Mouse (Mus musculus) stomach, embryonic 15.5 days (tissue): ENCODE data around the gene Ubtf. TPM values are rescaled to one million over a fixed set of nuclear protein-coding genes. Genes with fewer than 3 reads are reported as not detected.
"Not testable (repeated sequence)": the region's sequence is repeated elsewhere in the genome, so short reads cannot be mapped to it uniquely, and the experiment has no call there.

ENCODE experiments used
- ATAC-seq: fragments of 200-750 bp; cut with Nextera tagmentation; 2 replicates; pipeline ENCODE4 v1.8.0; 2017; ENCODE audit warnings: low read depth, moderate number of reproducible peaks, moderate TSS enrichment; ENCODE audit not compliant: insufficient read depth, low FRiP score
- H3K27ac ChIP-seq: fragments of 300-500 bp; sonication (generic); 2 replicates; pipeline ENCODE4 v1.5.1; 2015; ENCODE audit warnings: mild to moderate bottlenecking, inconsistent platforms
- H3K27me3 ChIP-seq: fragments of 300-500 bp; sonication (generic); replicated peaks from 2 replicates; pipeline ENCODE4 v1.6.1; 2015; ENCODE audit warnings: inconsistent platforms
- H3K36me3 ChIP-seq: fragments of 300-500 bp; sonication (generic); 2 replicates; pipeline ENCODE4 v1.6.1; 2015; ENCODE audit warnings: inconsistent platforms
- H3K4me1 ChIP-seq: fragments of 300-500 bp; sonication (generic); 2 replicates; pipeline ENCODE4 v1.6.1; 2015; ENCODE audit warnings: inconsistent platforms
- H3K4me2 ChIP-seq: fragments of 300-500 bp; sonication (generic); 2 replicates; pipeline ENCODE4 v1.6.1; 2015; ENCODE audit warnings: mild to moderate bottlenecking, inconsistent platforms
- H3K4me3 ChIP-seq: fragments of 300-500 bp; sonication (generic); replicated peaks from 2 replicates; pipeline ENCODE4 v1.5.1; 2015; ENCODE audit warnings: inconsistent platforms
- H3K9ac ChIP-seq: fragments of 300-500 bp; sonication (generic); 2 replicates; pipeline ENCODE4 v1.6.1; 2015; ENCODE audit warnings: inconsistent platforms
- H3K9me3 ChIP-seq: fragments of 300-500 bp; sonication (generic); 2 replicates; pipeline ENCODE4 v1.6.1; 2016; ENCODE audit warnings: inconsistent platforms
- WGBS: fragments of 180-500 bp; shearing (Covaris S2); methylation state at CpG from one replicate; pipeline ENCODE4 v1.1.7; 2015; 5-methylcytosine and 5-hydroxymethylcytosine counted together
- polyA plus RNA-seq: library from polyadenylated mRNA; unstranded; fragments of >200 nt; fragmentation: Nextera tagmentation; extraction: Ambion mirVana; gene quantifications from 2 replicates; pipeline ENCODE4 v1.2.1, GENCODE M21; 2015

Gene Ubtf
- polyA plus RNA-seq, result 82.7 and 83.0 TPM in 2 replicates

GRCm38 (mm10) chr11:102319410-102319792 lies at the start of gene Ubtf:
TSS of gene Ubtf (minus strand) at chr11:102319742.
- peak within 1 kb of the TSS; percentile 97 for H3K4me3 ChIP-seq
- H3K27me3 ChIP-seq, result no peaks in the 10 kb centered on the region
- peaks cover 19% of the 10 kb centered on the region for H3K4me1 ChIP-seq
- peak within 1 kb of the TSS; percentile 100 for H3K9ac ChIP-seq
- H3K27ac ChIP-seq, result peak within 1 kb of the TSS; percentile 99
- peak within 1 kb of the TSS; percentile 92 for H3K4me2 ChIP-seq
- H3K36me3 ChIP-seq, result no peaks in the 10 kb centered on the region; the same call in 1 of the 2 replicates
- ATAC-seq, result peak; percentile 25
- WGBS, result 0% methylated on average over 25 of the region's 25 CpGs
- no peaks in the 10 kb centered on the region for H3K9me3 ChIP-seq

- 64% methylated on average over 4 of the region's 4 CpGs for WGBS
- Histone ChIP-seq H3K9me3 (no peaks in the 10 kb centered on the region), H3K27ac (no peak overlapping the region), H3K9ac (no peak overlapping the region), H3K4me1 (no peaks in the 10 kb centered on the region), H3K4me3 (no peak overlapping the region), H3K27me3 (no peaks in the 10 kb centered on the region), H3K36me3 (no peaks in the 10 kb centered on the region), H3K4me2 (no peak overlapping the region)
- ATAC-seq, result no peak
These were observed 49.7 kb upstream of the Ubtf start for GRCm38 (mm10) chr11:102369263-102369662.

- Histone ChIP-seq H3K4me1 (no peaks in the 10 kb centered on the region), H3K27ac (no peak overlapping the region), H3K36me3 (no peaks in the 10 kb centered on the region), H3K27me3 (no peaks in the 10 kb centered on the region), H3K4me2 (no peak overlapping the region), H3K4me3 (no peak overlapping the region), H3K9me3 (no peaks in the 10 kb centered on the region), H3K9ac (no peak overlapping the region)
- 75% methylated on average over 5 of the region's 5 CpGs for WGBS
- no peak for ATAC-seq
These were observed 48.8 kb upstream of the Ubtf start for GRCm38 (mm10) chr11:102368347-102368746.

- Histone ChIP-seq H3K27ac (no peak overlapping the region), H3K4me3 (no peak overlapping the region), H3K9me3 (no peaks in the 10 kb centered on the region), H3K4me1 (no peaks in the 10 kb centered on the region), H3K4me2 (no peak overlapping the region), H3K36me3 (no peaks in the 10 kb centered on the region), H3K9ac (no peak overlapping the region), H3K27me3 (no peaks in the 10 kb centered on the region)
- ATAC-seq, result no peak
- 71% methylated on average over 9 of the region's 9 CpGs for WGBS
These were observed 48.1 kb upstream of the Ubtf start for GRCm38 (mm10) chr11:102367504-102368280.

- not testable (repeated sequence) for H3K36me3 ChIP-seq, H3K9ac ChIP-seq, H3K27me3 ChIP-seq, H3K4me3 ChIP-seq, ATAC-seq, H3K4me1 ChIP-seq, H3K4me2 ChIP-seq, H3K9me3 ChIP-seq, H3K27ac ChIP-seq
- WGBS, result 79% methylated on average over 8 of the region's 8 CpGs
These were observed 46.6 kb upstream of the Ubtf start, which contains the start of gene Slc4a1 for GRCm38 (mm10) chr11:102366103-102366502. TSS of gene Slc4a1 (minus strand) at chr11:102366203.

GRCm38 (mm10) chr11:102365699-102366098 lies 46.2 kb upstream of the Ubtf start:
- H3K27ac ChIP-seq, result no peak overlapping the region
- 49% methylated on average over 4 of the region's 4 CpGs for WGBS
- H3K9me3 ChIP-seq, result no peaks in the 10 kb centered on the region
- no peak overlapping the region for H3K9ac ChIP-seq
- H3K4me1 ChIP-seq, result no peaks in the 10 kb centered on the region
- no peak overlapping the region for H3K4me2 ChIP-seq
- no peaks in the 10 kb centered on the region for H3K36me3 ChIP-seq
- H3K4me3 ChIP-seq, result no peak overlapping the region
- ATAC-seq, result no peak; the same call in 1 of the 2 replicates
- H3K27me3 ChIP-seq, result no peaks in the 10 kb centered on the region

GRCm38 (mm10) chr11:102364570-102365371 lies 45.2 kb upstream of the Ubtf start:
- Histone ChIP-seq H3K4me1 (no peaks in the 10 kb centered on the region), H3K27me3 (no peaks in the 10 kb centered on the region), H3K36me3 (no peaks in the 10 kb centered on the region), H3K4me2 (no peak overlapping the region), H3K9ac (no peak overlapping the region), H3K4me3 (no peak overlapping the region), H3K9me3 (no peaks in the 10 kb centered on the region), H3K27ac (no peak overlapping the region)
- 65% methylated on average over 14 of the region's 14 CpGs for WGBS
- ATAC-seq, result peak; percentile 89

GRCm38 (mm10) chr11:102363623-102364022 lies 44.1 kb upstream of the Ubtf start:
- Histone ChIP-seq H3K4me2 (no peak overlapping the region), H3K27me3 (no peaks in the 10 kb centered on the region), H3K9ac (no peak overlapping the region), H3K4me1 (no peaks in the 10 kb centered on the region), H3K27ac (no peak overlapping the region), H3K36me3 (no peaks in the 10 kb centered on the region), H3K9me3 (no peaks in the 10 kb centered on the region), H3K4me3 (no peak overlapping the region)
- peak; percentile 80 for ATAC-seq
- 32% methylated on average over 2 of the region's 2 CpGs for WGBS

- no peak for ATAC-seq
- Histone ChIP-seq H3K27ac (no peak overlapping the region), H3K4me3 (no peak overlapping the region), H3K4me2 (no peak overlapping the region), H3K36me3 (no peaks in the 10 kb centered on the region), H3K4me1 (no peaks in the 10 kb centered on the region), H3K9ac (no peak overlapping the region), H3K9me3 (no peaks in the 10 kb centered on the region), H3K27me3 (no peaks in the 10 kb centered on the region; the same call in 1 of the 2 replicates)
- 86% methylated on average over 8 of the region's 8 CpGs for WGBS
These were observed 42.4 kb upstream of the Ubtf start for GRCm38 (mm10) chr11:102361776-102362495.

- Histone ChIP-seq H3K9me3 (no peaks in the 10 kb centered on the region), H3K4me2 (no peak overlapping the region), H3K4me3 (no peak overlapping the region), H3K9ac (no peak overlapping the region), H3K36me3 (no peaks in the 10 kb centered on the region), H3K27me3 (no peaks in the 10 kb centered on the region; the same call in 1 of the 2 replicates), H3K4me1 (no peaks in the 10 kb centered on the region), H3K27ac (no peak overlapping the region)
- ATAC-seq, result no peak
- 66% methylated on average over 10 of the region's 10 CpGs for WGBS
These were observed 38.8 kb upstream of the Ubtf start for GRCm38 (mm10) chr11:102358365-102358764.

GRCm38 (mm10) chr11:102356636-102357350 lies 37.3 kb upstream of the Ubtf start:
- Histone ChIP-seq H3K4me1 (no peaks in the 10 kb centered on the region), H3K9me3 (no peaks in the 10 kb centered on the region), H3K27ac (no peak overlapping the region), H3K9ac (no peak overlapping the region), H3K4me2 (no peak overlapping the region), H3K27me3 (no peaks in the 10 kb centered on the region; the same call in 1 of the 2 replicates), H3K36me3 (no peaks in the 10 kb centered on the region), H3K4me3 (no peak overlapping the region)
- 67% methylated on average over 31 of the region's 31 CpGs for WGBS
- no peak for ATAC-seq
